Mouse (Mus musculus) naive thymus-derived CD4-positive, alpha-beta T cell, adult 5 months (primary cell): ENCODE results near the gene Mif4gd. TPM values are rescaled to one million over a fixed set of nuclear protein-coding genes. Genes with fewer than 3 reads are reported as not detected.

Experiments used
- polyA plus RNA-seq: library from polyadenylated mRNA; unstranded; fragments of 100-300 nt; shearing (Covaris generic); gene quantifications from one replicate; pipeline ENCODE4 v1.2.1, GENCODE M21; 2017

Gene Mif4gd
- 168 TPM for polyA plus RNA-seq

GRCm38 (mm10) chr11:115612410-115613137, at the start of gene Mif4gd:
Gene Mif4gd, minus strand, starts transcription at chr11:115612969.

GRCm38 (mm10) chr11:115627705-115628464, 15.1 kb upstream of the Mif4gd start, which contains the start of gene Slc25a19:
Gene Slc25a19, minus strand, starts transcription at chr11:115628295.

GRCm38 (mm10) chr11:115603476-115604303, 9.1 kb downstream of the Mif4gd start, which contains the start of the genes Mrps7 and Gga3:
Gene Mrps7, plus strand, starts transcription at chr11:115603925.
Gene Gga3, minus strand, starts transcription at chr11:115604051.

GRCm38 (mm10) chr11:115564064-115564809, 48.5 kb downstream of the Mif4gd start, which contains the start of gene Nup85:
Gene Nup85, plus strand, starts transcription at chr11:115564434.

Other genes with a start within 250 kb of the Mif4gd start
- 60.2 TPM for gene Hid1, start 245.2 kb downstream of the Mif4gd start, polyA plus RNA-seq
- gene Cdr2l, start 231.1 kb downstream of the Mif4gd start, polyA plus RNA-seq = 0.55 TPM
- gene Mrpl58, start 209.2 kb downstream of the Mif4gd start, polyA plus RNA-seq = 102 TPM
- gene Atp5h, start 193.0 kb downstream of the Mif4gd start, polyA plus RNA-seq = 486 TPM
- gene Kctd2, start 192.8 kb downstream of the Mif4gd start, polyA plus RNA-seq = 106 TPM
- not detected for gene Trim80, start 172.4 kb downstream of the Mif4gd start, polyA plus RNA-seq
- 14.1 TPM for gene Slc16a5, start 150.5 kb downstream of the Mif4gd start, polyA plus RNA-seq
- 65.1 TPM for gene Armc7, start 137.3 kb downstream of the Mif4gd start, polyA plus RNA-seq
- 244 TPM for gene Nt5c, start 121.1 kb downstream of the Mif4gd start, polyA plus RNA-seq
- 310 TPM for gene Jpt1, start 98.6 kb downstream of the Mif4gd start, polyA plus RNA-seq
- gene Sumo2, start 76.7 kb downstream of the Mif4gd start, polyA plus RNA-seq = 541 TPM
- 76.6 TPM for gene Nup85, start 48.5 kb downstream of the Mif4gd start, polyA plus RNA-seq
- gene Mrps7, start 9.0 kb downstream of the Mif4gd start, polyA plus RNA-seq = 62.9 TPM
- 51.5 TPM for gene Gga3, start 8.9 kb downstream of the Mif4gd start, polyA plus RNA-seq
- gene Slc25a19, start 15.3 kb upstream of the Mif4gd start, polyA plus RNA-seq = 27.4 TPM
- 176 TPM for gene Grb2, start 95.6 kb upstream of the Mif4gd start, polyA plus RNA-seq
- 20.7 TPM for gene Tmem94, start 152.5 kb upstream of the Mif4gd start, polyA plus RNA-seq
- gene Caskin2, start 200.7 kb upstream of the Mif4gd start, polyA plus RNA-seq = 0.30 TPM
- gene Tsen54, start 201.8 kb upstream of the Mif4gd start, polyA plus RNA-seq = 24.6 TPM
- gene Llgl2, start 211.1 kb upstream of the Mif4gd start, polyA plus RNA-seq = 25.9 TPM
- not detected for gene Myo15b, start 245.4 kb upstream of the Mif4gd start, polyA plus RNA-seq